Mouse (Mus musculus) telencephalon, adult 2 months (tissue): ENCODE data around the gene Nbeal1.

ENCODE experiments used
- DNase-seq: peaks from one replicate; pipeline ENCODE4 v3.0.0-alpha.2; 2011; ENCODE audit warnings: low read depth, low spot score

The Nbeal1 gene

DNA sequence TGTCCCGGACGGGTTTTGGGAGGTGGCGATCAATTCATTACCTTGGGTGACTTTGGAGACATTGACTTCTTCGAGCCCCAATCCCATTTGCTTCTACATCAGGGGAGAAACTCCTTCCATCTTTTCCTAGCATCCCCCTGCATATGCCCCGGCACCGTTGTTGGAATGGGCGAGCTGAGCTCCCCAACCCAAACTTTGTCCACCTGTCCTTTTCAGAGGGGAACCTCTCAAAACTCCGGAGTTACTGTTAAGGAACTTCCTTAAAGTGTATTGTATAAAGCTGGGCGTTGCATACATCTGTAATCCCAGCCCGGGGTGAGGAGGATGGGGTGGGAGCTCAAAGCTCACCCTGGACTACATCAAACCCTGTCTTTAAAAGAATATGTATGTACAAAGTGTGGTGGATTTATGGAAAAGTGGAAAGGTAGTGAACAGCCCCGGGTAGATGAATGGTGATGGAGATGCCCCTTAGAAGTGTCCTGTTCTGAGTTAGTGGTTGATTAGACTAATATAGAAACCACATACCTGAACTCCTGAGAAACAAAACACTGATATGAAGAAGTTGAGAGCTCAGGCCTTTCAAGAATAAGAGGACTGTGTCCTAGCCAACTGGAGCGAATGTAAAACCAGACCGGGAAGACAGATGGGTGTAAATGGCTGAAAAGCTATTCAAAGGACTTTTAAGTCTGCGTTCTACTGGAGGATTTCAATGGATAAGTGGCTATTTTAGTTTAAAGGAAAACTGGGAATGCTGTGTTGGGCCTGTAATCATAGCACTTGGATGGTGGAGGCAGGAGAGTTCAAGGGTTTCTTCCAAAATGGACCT is 163.4 kb downstream of the Nbeal1 start:
- DNase-seq, result no peak

DNA sequence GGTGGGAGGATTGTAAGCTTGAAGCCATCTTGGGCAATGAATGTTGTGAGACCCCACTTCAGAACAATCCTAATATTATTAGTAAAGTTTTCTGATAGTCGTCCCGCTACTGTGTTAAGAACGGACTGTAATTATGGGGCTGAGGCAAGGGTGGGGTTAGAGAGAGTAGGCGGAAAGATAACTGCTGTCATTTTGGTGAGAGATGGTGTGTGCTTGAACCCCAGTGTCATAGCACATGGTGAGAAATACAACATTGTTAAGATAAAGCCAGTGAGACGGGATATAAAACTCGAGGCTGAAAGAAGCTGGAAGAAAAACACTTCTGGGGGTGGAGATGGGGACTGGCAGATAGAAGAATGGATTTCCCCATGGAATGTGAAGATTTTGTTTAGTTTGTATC is 164.3 kb downstream of the Nbeal1 start:
- no peak for DNase-seq

DNA sequence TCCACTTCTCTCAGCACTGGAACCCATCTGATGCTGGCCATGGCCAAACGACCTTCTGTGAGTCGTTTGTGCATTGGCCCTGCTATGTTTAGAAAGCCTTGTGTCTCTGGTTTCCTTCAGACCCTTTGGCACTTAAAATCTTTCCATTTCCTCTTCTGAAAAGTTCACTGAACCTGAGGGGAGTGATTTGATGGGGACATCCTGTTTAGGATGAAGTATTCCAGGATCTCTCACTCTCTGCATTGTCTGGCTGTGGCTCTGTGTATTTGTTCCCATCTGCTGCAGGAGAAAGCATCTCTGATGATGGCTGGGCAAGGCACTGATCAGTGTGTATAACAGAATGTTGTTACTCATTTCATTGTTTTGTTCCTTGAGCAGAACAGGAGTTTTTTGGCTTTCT is 165.3 kb downstream of the Nbeal1 start:
- no peak for DNase-seq

DNA sequence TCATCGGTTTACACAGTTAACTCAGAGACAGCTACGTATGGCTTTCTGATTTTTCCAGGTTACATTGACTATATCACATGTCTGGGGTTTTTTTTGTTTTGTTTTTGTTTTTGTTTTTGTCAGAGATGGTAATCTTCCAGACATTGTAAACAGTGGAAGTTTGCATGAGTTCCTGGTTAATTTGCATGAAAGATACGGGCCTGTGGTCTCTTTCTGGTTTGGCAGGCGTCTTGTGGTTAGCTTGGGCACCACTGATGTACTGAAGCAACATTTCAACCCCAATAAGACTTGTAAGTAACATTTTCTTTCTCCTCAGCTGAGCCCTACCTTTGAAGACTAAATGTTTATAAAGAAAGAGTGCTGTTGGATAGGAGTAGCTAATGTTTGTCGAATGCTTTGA is 172.4 kb downstream of the Nbeal1 start:
- no peak for DNase-seq

GRCm38 (mm10) chr1:60361626-60362025 is 181.2 kb downstream of the Nbeal1 start:
- no peak for DNase-seq

- DNase-seq, result no peak
Observed at GRCm38 (mm10) chr1:60376556-60376955, 196.2 kb downstream of the Nbeal1 start.

DNA sequence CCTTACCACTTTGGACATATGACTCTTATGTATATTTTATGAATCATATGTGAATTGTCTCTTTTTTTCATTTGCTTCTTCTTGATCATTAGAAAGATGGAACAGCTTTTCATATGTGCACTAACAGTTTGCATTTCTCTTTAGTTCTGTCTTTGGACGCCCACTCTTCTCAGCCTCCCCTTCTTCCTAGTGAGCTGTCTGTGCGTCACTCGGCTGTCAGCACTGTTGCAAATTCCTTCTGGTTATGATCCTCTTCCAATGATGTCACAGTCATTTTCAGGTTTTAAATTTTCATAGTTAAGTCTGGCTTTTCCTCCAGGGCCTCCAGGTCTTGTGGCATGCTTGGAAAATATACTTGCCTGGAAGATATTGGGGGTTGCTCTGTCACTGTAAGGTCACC is 201.5 kb downstream of the Nbeal1 start:
- DNase-seq, result peak; percentile 49
